Mouse (Mus musculus): ENCODE data around the gene Ppp2r1b. TPM values are rescaled to one million over a fixed set of nuclear protein-coding genes. Genes with fewer than 3 reads are reported as not detected.

The Ppp2r1b gene
- polyA plus RNA-seq, 1 experiment: 56.4 TPM

DNA sequence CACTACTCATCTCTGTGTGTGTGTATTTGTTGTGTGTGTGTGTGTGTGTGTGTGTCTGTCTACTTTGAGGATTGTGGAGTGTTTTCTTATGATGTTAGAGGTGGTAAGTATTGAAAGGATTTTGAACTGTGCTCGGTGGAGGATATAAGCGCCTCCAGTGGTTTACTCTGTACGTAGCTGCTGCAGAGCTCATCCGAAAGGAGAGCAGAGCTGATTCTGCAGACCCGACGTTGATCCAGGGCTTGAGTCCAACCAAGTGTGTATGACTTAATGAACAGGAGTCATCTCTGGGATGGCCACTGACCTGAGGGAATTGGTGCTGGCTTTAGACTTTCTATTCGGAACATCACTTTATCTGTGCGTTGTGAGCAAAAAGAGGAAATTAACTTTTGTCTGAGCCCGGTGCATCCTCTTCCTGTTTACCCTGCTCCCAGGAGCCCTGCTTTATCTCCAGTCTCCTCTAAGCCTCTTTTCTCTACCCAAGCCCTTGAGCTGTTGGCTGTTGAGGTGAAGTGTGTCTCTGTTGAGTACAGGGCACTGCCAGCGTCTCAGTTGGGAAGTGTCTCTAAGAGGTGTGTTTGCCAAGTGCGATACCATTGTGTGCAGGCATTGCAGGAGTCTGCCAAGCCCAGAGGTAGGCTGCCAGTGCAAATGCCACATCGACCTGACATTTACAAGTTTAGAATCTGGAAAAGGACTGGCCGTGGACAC, 3.9 kb upstream of the Ppp2r1b start:
- H3K4me1 ChIP-seq (ENCODE audit: control insufficient read depth, insufficient read depth, low read length): no peaks in the 10 kb centered on the region
- no peak for TF ChIP-seq CTCF (IDR thresholded peaks at IDR 0.05; ENCODE audit: low read depth, low read length)
- no peak for TF ChIP-seq EP300 (IDR thresholded peaks at IDR 0.05; ENCODE audit: insufficient read depth, low read depth, low read length)
- no peak for TF ChIP-seq POLR2A (IDR thresholded peaks at IDR 0.05; ENCODE audit: insufficient read depth, low read length)
- no peak overlapping the region for H3K27ac ChIP-seq (ENCODE audit: insufficient read depth, low read length)
- H3K36me3 ChIP-seq (ENCODE audit: control insufficient read depth, insufficient read depth, low read length, poor library complexity, severe bottlenecking): no peaks in the 10 kb centered on the region
- H3K4me3 ChIP-seq (ENCODE audit: low read depth, low read length): no peak overlapping the region
- H3K9me3 ChIP-seq (replicated peaks; ENCODE audit: control insufficient read depth, insufficient read depth, low read length, poor library complexity, severe bottlenecking): no peaks in the 10 kb centered on the region
- no peaks in the 10 kb centered on the region for H3K27me3 ChIP-seq (ENCODE audit: control insufficient read depth, insufficient read depth, low read length, poor library complexity, severe bottlenecking)
- H3K9ac ChIP-seq (ENCODE audit: low read depth, poor library complexity, severe bottlenecking): no peak overlapping the region

DNA sequence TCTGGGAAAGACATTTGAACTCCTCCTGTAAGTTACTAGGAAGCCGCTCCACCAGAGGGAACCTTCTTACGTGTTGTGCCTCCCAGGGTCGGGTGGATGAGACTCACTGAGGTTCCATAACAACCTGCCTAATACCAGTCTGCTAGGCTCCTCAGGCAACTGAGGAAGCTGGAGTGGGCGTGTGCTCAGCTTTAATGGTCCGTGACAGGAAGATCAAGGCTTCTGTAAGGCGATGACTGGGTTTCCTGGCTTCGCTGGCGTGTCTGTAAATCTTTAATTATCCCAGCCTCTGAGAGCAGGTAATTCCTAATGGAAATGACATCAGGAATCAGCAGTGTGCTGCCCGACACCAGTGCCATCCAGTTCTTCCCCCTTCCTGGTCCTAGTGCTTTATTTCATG, 446 bp downstream of the Ppp2r1b start:
- Histone ChIP-seq H3K9ac (ENCODE audit: low read depth, poor library complexity, severe bottlenecking) (no peak overlapping the region), H3K4me1 (ENCODE audit: control insufficient read depth, insufficient read depth, low read length) (peaks cover 2% of the 10 kb centered on the region), H3K9me3 (replicated peaks; ENCODE audit: control insufficient read depth, insufficient read depth, low read length, poor library complexity, severe bottlenecking) (no peaks in the 10 kb centered on the region), H3K4me3 (ENCODE audit: low read depth, low read length) (no peak overlapping the region), H3K36me3 (ENCODE audit: control insufficient read depth, insufficient read depth, low read length, poor library complexity, severe bottlenecking) (no peaks in the 10 kb centered on the region), H3K27ac (ENCODE audit: insufficient read depth, low read length) (no peak overlapping the region), H3K27me3 (ENCODE audit: control insufficient read depth, insufficient read depth, low read length, poor library complexity, severe bottlenecking) (no peaks in the 10 kb centered on the region)
- no peak for TF ChIP-seq CTCF (IDR thresholded peaks at IDR 0.05; ENCODE audit: low read depth, low read length)
- no peak for TF ChIP-seq EP300 (IDR thresholded peaks at IDR 0.05; ENCODE audit: insufficient read depth, low read depth, low read length)
- TF ChIP-seq POLR2A (IDR thresholded peaks at IDR 0.05; ENCODE audit: insufficient read depth, low read length): no peak

DNA sequence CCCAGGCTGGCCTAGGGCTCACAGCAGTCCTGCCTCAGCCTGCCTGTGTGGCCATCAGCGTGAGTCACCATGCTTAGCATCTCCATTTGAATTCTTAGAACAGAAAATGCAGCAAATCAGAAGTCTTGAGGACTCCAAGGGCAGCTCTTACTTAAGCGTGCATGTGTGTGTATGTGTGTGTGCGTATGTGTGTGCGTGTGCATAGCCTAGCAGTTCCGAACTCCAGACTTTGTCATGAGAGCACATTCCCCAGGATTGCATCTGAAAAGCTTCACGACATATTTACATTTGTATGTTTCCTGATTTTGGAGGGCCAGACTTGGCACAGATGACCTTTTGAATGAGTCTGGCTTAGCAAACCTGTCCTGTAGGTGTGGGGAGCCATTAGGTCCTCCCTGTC, 2.0 kb downstream of the Ppp2r1b start:
- Histone ChIP-seq H3K4me3 (ENCODE audit: low read depth, low read length) (no peak overlapping the region), H3K9ac (ENCODE audit: low read depth, poor library complexity, severe bottlenecking) (no peak overlapping the region), H3K36me3 (ENCODE audit: control insufficient read depth, insufficient read depth, low read length, poor library complexity, severe bottlenecking) (no peaks in the 10 kb centered on the region), H3K9me3 (replicated peaks; ENCODE audit: control insufficient read depth, insufficient read depth, low read length, poor library complexity, severe bottlenecking) (no peaks in the 10 kb centered on the region), H3K27ac (ENCODE audit: insufficient read depth, low read length) (no peak overlapping the region), H3K4me1 (ENCODE audit: control insufficient read depth, insufficient read depth, low read length) (peaks cover 2% of the 10 kb centered on the region), H3K27me3 (ENCODE audit: control insufficient read depth, insufficient read depth, low read length, poor library complexity, severe bottlenecking) (no peaks in the 10 kb centered on the region)
- TF ChIP-seq EP300 (IDR thresholded peaks at IDR 0.05; ENCODE audit: insufficient read depth, low read depth, low read length) (no peak), POLR2A (IDR thresholded peaks at IDR 0.05; ENCODE audit: insufficient read depth, low read length) (no peak), CTCF (IDR thresholded peaks at IDR 0.05; ENCODE audit: low read depth, low read length) (no peak)

- H3K4me1 ChIP-seq (ENCODE audit: control insufficient read depth, insufficient read depth, low read length): peaks cover 2% of the 10 kb centered on the region
- no peaks in the 10 kb centered on the region for H3K9me3 ChIP-seq (replicated peaks; ENCODE audit: control insufficient read depth, insufficient read depth, low read length, poor library complexity, severe bottlenecking)
- H3K4me3 ChIP-seq (ENCODE audit: low read depth, low read length): no peak overlapping the region
- H3K36me3 ChIP-seq (ENCODE audit: control insufficient read depth, insufficient read depth, low read length, poor library complexity, severe bottlenecking): no peaks in the 10 kb centered on the region
- 0 out of 2 replicates have a peak overlapping the region, but pooled peaks have one; percentile 20 for H3K27ac ChIP-seq (ENCODE audit: insufficient read depth, low read length)
- no peaks in the 10 kb centered on the region for H3K27me3 ChIP-seq (ENCODE audit: control insufficient read depth, insufficient read depth, low read length, poor library complexity, severe bottlenecking)
- TF ChIP-seq EP300 (IDR thresholded peaks at IDR 0.05; ENCODE audit: insufficient read depth, low read depth, low read length) (0 out of 2 replicates have a peak, but pooled peaks have one; percentile 12), CTCF (IDR thresholded peaks at IDR 0.05; ENCODE audit: low read depth, low read length) (no peak), POLR2A (IDR thresholded peaks at IDR 0.05; ENCODE audit: insufficient read depth, low read length) (no peak)
- no peak overlapping the region for H3K9ac ChIP-seq (ENCODE audit: low read depth, poor library complexity, severe bottlenecking)
Observed at GRCm38 (mm10) chr9:50847606-50848368, 2.7 kb downstream of the Ppp2r1b start.

DNA sequence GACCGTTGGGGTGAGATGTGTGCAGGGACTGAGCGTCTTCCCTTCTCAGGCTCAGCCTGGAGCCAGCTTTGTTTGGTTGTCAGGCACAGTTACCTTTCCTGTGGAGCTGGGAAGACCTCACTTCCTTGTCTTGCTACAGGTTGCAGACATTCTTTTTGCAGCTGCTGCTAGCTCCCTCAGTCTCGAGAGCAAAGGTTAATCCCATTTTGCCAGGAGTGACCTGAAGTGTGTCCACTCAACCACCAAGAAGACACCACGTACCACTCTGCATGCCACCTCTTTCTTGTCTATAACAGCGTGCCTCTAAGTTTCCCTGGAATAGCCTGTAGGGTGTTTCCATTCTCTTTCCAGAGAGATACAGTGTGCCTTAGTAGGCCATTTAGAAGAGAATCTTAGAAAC, 3.7 kb downstream of the Ppp2r1b start:
- Histone ChIP-seq H3K27me3 (ENCODE audit: control insufficient read depth, insufficient read depth, low read length, poor library complexity, severe bottlenecking) (no peaks in the 10 kb centered on the region), H3K36me3 (ENCODE audit: control insufficient read depth, insufficient read depth, low read length, poor library complexity, severe bottlenecking) (no peaks in the 10 kb centered on the region), H3K4me3 (ENCODE audit: low read depth, low read length) (no peak overlapping the region), H3K9me3 (replicated peaks; ENCODE audit: control insufficient read depth, insufficient read depth, low read length, poor library complexity, severe bottlenecking) (no peaks in the 10 kb centered on the region), H3K27ac (ENCODE audit: insufficient read depth, low read length) (no peak overlapping the region), H3K4me1 (ENCODE audit: control insufficient read depth, insufficient read depth, low read length) (peaks cover 2% of the 10 kb centered on the region), H3K9ac (ENCODE audit: low read depth, poor library complexity, severe bottlenecking) (no peak overlapping the region)
- no peak for TF ChIP-seq EP300 (IDR thresholded peaks at IDR 0.05; ENCODE audit: insufficient read depth, low read depth, low read length)
- no peak for TF ChIP-seq CTCF (IDR thresholded peaks at IDR 0.05; ENCODE audit: low read depth, low read length)
- TF ChIP-seq POLR2A (IDR thresholded peaks at IDR 0.05; ENCODE audit: insufficient read depth, low read length): no peak

DNA sequence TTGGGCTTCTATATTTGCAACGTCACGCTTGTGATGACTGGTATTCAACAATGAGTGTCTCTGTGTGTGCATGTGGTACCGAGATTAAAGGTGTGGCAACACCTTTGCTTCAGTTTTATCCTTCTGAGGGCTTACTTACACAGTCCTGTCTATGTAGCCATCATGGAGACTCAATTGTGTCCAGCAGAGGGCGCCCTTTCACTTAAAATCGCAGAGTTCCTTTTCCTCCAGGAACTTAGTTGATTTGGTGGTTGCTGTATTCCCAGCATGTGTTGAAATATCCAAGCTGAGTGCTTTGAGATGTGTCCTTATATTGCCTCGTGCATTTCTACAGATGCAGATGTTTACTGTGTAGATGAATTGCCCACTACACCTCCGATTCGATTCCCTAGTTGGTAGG, 4.1 kb downstream of the Ppp2r1b start:
- H3K27me3 ChIP-seq (ENCODE audit: control insufficient read depth, insufficient read depth, low read length, poor library complexity, severe bottlenecking): no peaks in the 10 kb centered on the region
- no peaks in the 10 kb centered on the region for H3K9me3 ChIP-seq (replicated peaks; ENCODE audit: control insufficient read depth, insufficient read depth, low read length, poor library complexity, severe bottlenecking)
- H3K27ac ChIP-seq (ENCODE audit: insufficient read depth, low read length): no peak overlapping the region
- peaks cover 2% of the 10 kb centered on the region for H3K4me1 ChIP-seq (ENCODE audit: control insufficient read depth, insufficient read depth, low read length)
- no peak overlapping the region for H3K4me3 ChIP-seq (ENCODE audit: low read depth, low read length)
- TF ChIP-seq CTCF (IDR thresholded peaks at IDR 0.05; ENCODE audit: low read depth, low read length) (no peak), POLR2A (IDR thresholded peaks at IDR 0.05; ENCODE audit: insufficient read depth, low read length) (no peak), EP300 (IDR thresholded peaks at IDR 0.05; ENCODE audit: insufficient read depth, low read depth, low read length) (no peak)
- no peak overlapping the region for H3K9ac ChIP-seq (ENCODE audit: low read depth, poor library complexity, severe bottlenecking)
- no peaks in the 10 kb centered on the region for H3K36me3 ChIP-seq (ENCODE audit: control insufficient read depth, insufficient read depth, low read length, poor library complexity, severe bottlenecking)

Data from ES-Bruce4 (cell line).